Mouse (Mus musculus) midbrain, postnatal 0 days (tissue): Measurements from ENCODE around the gene Pik3r3. TPM values are rescaled to one million over a fixed set of nuclear protein-coding genes. Genes with fewer than 3 reads are reported as not detected.
A peak's percentile ranks its signal among the peaks of the same experiment; 100 is the strongest.

ENCODE experiments used
- ATAC-seq: fragments of 200-750 bp; cut with Nextera tagmentation; 2 replicates; pipeline ENCODE4 v1.8.0; 2017; ENCODE audit warnings: moderate number of reproducible peaks, mild to moderate bottlenecking, moderate TSS enrichment, moderate library complexity; ENCODE audit not compliant: low FRiP score
- DNase-seq: peaks from one replicate; pipeline ENCODE4 v3.0.0-alpha.2; 2015; ENCODE audit warnings: low spot score
- H3K27ac ChIP-seq: fragments of 300-500 bp; sonication (generic); 2 replicates; pipeline ENCODE4 v1.5.1; 2014; ENCODE audit warnings: low read depth, mild to moderate bottlenecking, low read length, mixed read lengths
- H3K27me3 ChIP-seq: fragments of 300-500 bp; sonication (generic); 2 replicates; pipeline ENCODE4 v1.6.1; 2014; ENCODE audit warnings: low read length, control low read depth, mixed read lengths; ENCODE audit not compliant: insufficient read depth
- H3K36me3 ChIP-seq: fragments of 300-500 bp; sonication (generic); 2 replicates; pipeline ENCODE4 v1.6.1; 2014; ENCODE audit warnings: low read length, control low read depth, mixed read lengths; ENCODE audit not compliant: insufficient read depth
- H3K4me1 ChIP-seq: fragments of 300-500 bp; sonication (generic); 2 replicates; pipeline ENCODE4 v1.6.1; 2014; ENCODE audit warnings: mild to moderate bottlenecking, control low read depth, antibody characterized with exemption, low read length, mixed read lengths; ENCODE audit not compliant: insufficient read depth
- H3K4me2 ChIP-seq: fragments of 300-500 bp; sonication (generic); 2 replicates; pipeline ENCODE4 v1.6.1; 2014; ENCODE audit warnings: low read depth, mild to moderate bottlenecking, low read length, mixed read lengths; ENCODE audit not compliant: poor library complexity, severe bottlenecking
- H3K4me3 ChIP-seq: fragments of 300-500 bp; sonication (generic); 2 replicates; pipeline ENCODE4 v1.5.1; 2014; ENCODE audit warnings: low read depth, mild to moderate bottlenecking, low read length, moderate library complexity
- H3K9ac ChIP-seq: fragments of 300-500 bp; sonication (generic); replicated peaks from 2 replicates; pipeline ENCODE4 v1.6.1; 2014; ENCODE audit warnings: mild to moderate bottlenecking, low read length, moderate library complexity, mixed read lengths; ENCODE audit not compliant: poor library complexity, severe bottlenecking
- H3K9me3 ChIP-seq: fragments of 300-500 bp; sonication (generic); 2 replicates; pipeline ENCODE4 v1.6.1; 2016; ENCODE audit warnings: low read length, control low read depth
- CTCF ChIP-seq: IDR thresholded peaks from 2 replicates; pipeline ENCODE4 v1.5.1; 2016; ENCODE audit warnings: antibody characterized with exemption, mild to moderate bottlenecking
- WGBS: fragments of 180-500 bp; shearing (Covaris S2); extraction: QIAGEN DNeasy Blood & Tissue Kit; methylation state at CpG from one replicate; pipeline ENCODE4 v1.1.7; 2014; 5-methylcytosine and 5-hydroxymethylcytosine counted together
- polyA plus RNA-seq: library from polyadenylated mRNA; unstranded; fragments of >200 nt; fragmentation: Nextera tagmentation; extraction: Ambion mirVana; gene quantifications from 2 replicates; pipeline ENCODE4 v1.2.1, GENCODE M21; 2015
- total RNA-seq: library from RNA; depleted of rRNA; stranded (reverse); fragments of >200 nt; gene quantifications from 2 replicates; pipeline ENCODE4 v1.2.3, GENCODE M21; 2014

The Pik3r3 gene
- total and polyA plus RNA-seq, 2 experiments from 2014 or later: 47.3 to 48.3 TPM

- H3K9ac ChIP-seq: no peak overlapping the region
- no peak overlapping the region for H3K4me3 ChIP-seq
- no peak overlapping the region for H3K4me2 ChIP-seq
- ATAC-seq (no peak), DNase-seq (no peak)
- TF ChIP-seq CTCF: no peak
- no peaks in the 10 kb centered on the region for H3K36me3 ChIP-seq
- H3K9me3 ChIP-seq: no peaks in the 10 kb centered on the region
- no peaks in the 10 kb centered on the region for H3K27me3 ChIP-seq
- WGBS: 58% methylated on average over 4 of the region's 4 CpGs
- no peak overlapping the region for H3K27ac ChIP-seq
- no peaks in the 10 kb centered on the region for H3K4me1 ChIP-seq
These were observed 29.1 kb upstream of the Pik3r3 start for GRCm38 (mm10) chr4:116192286-116192835.

- Histone ChIP-seq H3K9me3 (no peaks in the 10 kb centered on the region), H3K9ac (no peak overlapping the region), H3K4me1 (no peaks in the 10 kb centered on the region), H3K4me3 (no peak overlapping the region), H3K27me3 (no peaks in the 10 kb centered on the region), H3K27ac (no peak overlapping the region), H3K36me3 (no peaks in the 10 kb centered on the region), H3K4me2 (no peak overlapping the region)
- WGBS: 75% methylated on average over 9 of the region's 9 CpGs
- DNase-seq (no peak), ATAC-seq (no peak)
- no peak for TF ChIP-seq CTCF
These were observed 27.6 kb upstream of the Pik3r3 start for GRCm38 (mm10) chr4:116193583-116194383.

- Histone ChIP-seq H3K4me1 (no peaks in the 10 kb centered on the region), H3K4me2 (no peak overlapping the region), H3K36me3 (no peaks in the 10 kb centered on the region), H3K27me3 (no peaks in the 10 kb centered on the region), H3K27ac (no peak overlapping the region), H3K9ac (no peak overlapping the region), H3K9me3 (no peaks in the 10 kb centered on the region), H3K4me3 (no peak overlapping the region)
- no peak for DNase-seq
- TF ChIP-seq CTCF: peak; percentile 32
- ATAC-seq: no peak
- WGBS: 83% methylated on average over 2 of the region's 2 CpGs
These were observed 23.0 kb upstream of the Pik3r3 start for GRCm38 (mm10) chr4:116198422-116198821.

GRCm38 (mm10) chr4:116204422-116204821 is 17.0 kb upstream of the Pik3r3 start:
- no peaks in the 10 kb centered on the region for H3K36me3 ChIP-seq
- TF ChIP-seq CTCF: no peak
- no peak overlapping the region for H3K9ac ChIP-seq
- no peaks in the 10 kb centered on the region for H3K4me1 ChIP-seq
- no peaks in the 10 kb centered on the region for H3K9me3 ChIP-seq
- no peaks in the 10 kb centered on the region for H3K27me3 ChIP-seq
- no peak overlapping the region for H3K27ac ChIP-seq
- no peak for ATAC-seq
- no peak overlapping the region for H3K4me2 ChIP-seq
- WGBS: 72% methylated on average over 3 of the region's 3 CpGs
- H3K4me3 ChIP-seq: no peak overlapping the region
- no peak for DNase-seq

- no peak for TF ChIP-seq CTCF
- no peak overlapping the region for H3K4me3 ChIP-seq
- DNase-seq: no peak
These were observed 14.9 kb upstream of the Pik3r3 start for GRCm38 (mm10) chr4:116206531-116206930.

GRCm38 (mm10) chr4:116208891-116209290 is 12.5 kb upstream of the Pik3r3 start:
- 76% methylated on average over 1 of the region's 1 CpGs for WGBS
- no peak overlapping the region for H3K27ac ChIP-seq
- no peaks in the 10 kb centered on the region for H3K4me1 ChIP-seq
- no peak overlapping the region for H3K9ac ChIP-seq
- H3K27me3 ChIP-seq: no peaks in the 10 kb centered on the region
- no peak for TF ChIP-seq CTCF
- no peaks in the 10 kb centered on the region for H3K36me3 ChIP-seq
- ATAC-seq (no peak), DNase-seq (no peak)
- no peaks in the 10 kb centered on the region for H3K9me3 ChIP-seq
- H3K4me3 ChIP-seq: no peak overlapping the region
- H3K4me2 ChIP-seq: no peak overlapping the region

More at GRCm38 (mm10) chr4:116206531-116206930, 14.9 kb upstream of the Pik3r3 start:
- no peak overlapping the region for H3K9ac ChIP-seq
- H3K36me3 ChIP-seq: no peaks in the 10 kb centered on the region
- H3K27ac ChIP-seq: no peak overlapping the region
- 89% methylated on average over 4 of the region's 4 CpGs for WGBS
- no peaks in the 10 kb centered on the region for H3K9me3 ChIP-seq
- H3K27me3 ChIP-seq: no peaks in the 10 kb centered on the region
- ATAC-seq: no peak
- H3K4me2 ChIP-seq: no peak overlapping the region
- no peaks in the 10 kb centered on the region for H3K4me1 ChIP-seq
